Mouse (Mus musculus): Measurements from ENCODE around the gene Elf2. TPM values are rescaled to one million over a fixed set of nuclear protein-coding genes. Genes with fewer than 3 reads are reported as not detected.

The Elf2 gene
- polyA plus RNA-seq, 1 experiment from 2014 or later, result 37.9 TPM

DNA sequence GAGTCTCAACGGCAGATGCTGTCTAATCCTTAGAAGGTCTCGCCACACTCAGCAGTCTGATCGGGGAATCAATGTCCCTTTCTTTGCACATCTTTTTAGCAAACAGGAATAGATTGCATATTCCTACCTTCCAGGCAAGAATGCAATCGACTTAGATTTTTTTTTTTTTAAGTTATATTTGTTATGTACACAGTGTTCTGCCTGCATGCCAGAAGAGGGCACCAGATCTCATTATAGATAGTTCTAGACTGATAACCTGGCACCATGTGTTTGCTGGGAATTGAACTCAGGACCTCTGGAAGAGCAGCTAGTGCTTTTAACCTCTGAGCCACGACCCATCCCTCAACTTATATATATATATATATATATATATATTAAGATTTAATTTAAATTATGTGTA, 33.1 kb upstream of the Elf2 start:
- Histone ChIP-seq H3K27ac (replicated peaks) (no peak overlapping the region), H3K27me3 (ENCODE audit: low read depth, poor library complexity, severe bottlenecking) (no peaks in the 10 kb centered on the region), H3K4me3 (no peak overlapping the region), H3K9me3 (replicated peaks) (no peaks in the 10 kb centered on the region), H3K4me1 (peaks cover 3% of the 10 kb centered on the region), H3K36me3 (no peaks in the 10 kb centered on the region)
- WGBS, result 80% methylated on average over 5 of the region's 5 CpGs
- DNase-seq (ENCODE audit: low spot score), result no peak

GRCm38 (mm10) chr3:51372883-51373282, 32.4 kb upstream of the Elf2 start:
- H3K4me3 ChIP-seq, result no peak overlapping the region
- DNase-seq (ENCODE audit: low spot score), result no peak
- H3K27ac ChIP-seq (replicated peaks), result no peak overlapping the region
- no peaks in the 10 kb centered on the region for H3K9me3 ChIP-seq (replicated peaks)
- H3K27me3 ChIP-seq (ENCODE audit: low read depth, poor library complexity, severe bottlenecking), result no peaks in the 10 kb centered on the region
- WGBS, result 79% methylated on average over 5 of the region's 5 CpGs
- no peaks in the 10 kb centered on the region for H3K4me1 ChIP-seq
- no peaks in the 10 kb centered on the region for H3K36me3 ChIP-seq

- H3K4me3 ChIP-seq, result no peak overlapping the region
- 69% methylated on average over 2 of the region's 2 CpGs for WGBS
- H3K4me1 ChIP-seq, result no peaks in the 10 kb centered on the region
- DNase-seq (ENCODE audit: low spot score), result no peak
- H3K36me3 ChIP-seq, result no peaks in the 10 kb centered on the region
- no peak overlapping the region for H3K27ac ChIP-seq (replicated peaks)
- no peaks in the 10 kb centered on the region for H3K27me3 ChIP-seq (ENCODE audit: low read depth, poor library complexity, severe bottlenecking)
- no peaks in the 10 kb centered on the region for H3K9me3 ChIP-seq (replicated peaks)
Observed at GRCm38 (mm10) chr3:51371826-51372225, 31.4 kb upstream of the Elf2 start.

- Histone ChIP-seq H3K4me1 (peaks cover 13% of the 10 kb centered on the region), H3K27ac (replicated peaks) (no peak overlapping the region), H3K27me3 (ENCODE audit: low read depth, poor library complexity, severe bottlenecking) (peaks cover 26% of the 10 kb centered on the region), H3K36me3 (no peaks in the 10 kb centered on the region), H3K9me3 (replicated peaks) (no peaks in the 10 kb centered on the region), H3K4me3 (no peak overlapping the region)
- no peak for DNase-seq (ENCODE audit: low spot score)
- WGBS, result 84% methylated on average over 4 of the region's 4 CpGs
Observed at GRCm38 (mm10) chr3:51368011-51368410, 27.5 kb upstream of the Elf2 start.

- H3K36me3 ChIP-seq, result no peaks in the 10 kb centered on the region
- DNase-seq (ENCODE audit: low spot score), result no peak
- H3K9me3 ChIP-seq (replicated peaks), result no peaks in the 10 kb centered on the region
- peaks cover 13% of the 10 kb centered on the region for H3K4me1 ChIP-seq
- H3K4me3 ChIP-seq, result no peak overlapping the region
- H3K27me3 ChIP-seq (ENCODE audit: low read depth, poor library complexity, severe bottlenecking), result peaks cover 32% of the 10 kb centered on the region
- WGBS, result 83% methylated on average over 4 of the region's 4 CpGs
- no peak overlapping the region for H3K27ac ChIP-seq (replicated peaks)
Observed at GRCm38 (mm10) chr3:51366926-51367325, 26.5 kb upstream of the Elf2 start.

DNA sequence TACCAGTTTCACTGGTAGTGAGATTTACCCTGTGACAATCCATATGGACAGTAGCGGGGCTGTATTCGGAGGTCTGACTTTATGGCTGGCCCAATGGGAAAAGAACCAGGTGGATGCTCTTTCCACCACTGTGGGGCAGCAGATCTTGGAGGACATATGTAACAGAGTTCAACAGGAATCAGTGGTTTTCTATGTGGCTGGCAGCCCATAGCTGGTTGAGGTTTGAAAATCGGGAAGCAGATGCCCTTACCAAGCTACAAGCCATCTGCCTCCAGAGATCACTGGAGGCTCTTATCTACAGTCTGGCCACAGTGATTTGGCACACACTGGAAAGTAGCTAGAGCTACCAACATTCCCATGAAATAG, 25.0 kb upstream of the Elf2 start:
- Histone ChIP-seq H3K4me3 (peak overlapping the region; percentile 53), H3K27ac (replicated peaks) (no peak overlapping the region), H3K4me1 (peaks cover 16% of the 10 kb centered on the region), H3K36me3 (no peaks in the 10 kb centered on the region), H3K27me3 (ENCODE audit: low read depth, poor library complexity, severe bottlenecking) (peaks cover 46% of the 10 kb centered on the region), H3K9me3 (replicated peaks) (no peaks in the 10 kb centered on the region)
- WGBS, result 16% methylated on average over 3 of the region's 3 CpGs
- no peak for DNase-seq (ENCODE audit: low spot score)

DNA sequence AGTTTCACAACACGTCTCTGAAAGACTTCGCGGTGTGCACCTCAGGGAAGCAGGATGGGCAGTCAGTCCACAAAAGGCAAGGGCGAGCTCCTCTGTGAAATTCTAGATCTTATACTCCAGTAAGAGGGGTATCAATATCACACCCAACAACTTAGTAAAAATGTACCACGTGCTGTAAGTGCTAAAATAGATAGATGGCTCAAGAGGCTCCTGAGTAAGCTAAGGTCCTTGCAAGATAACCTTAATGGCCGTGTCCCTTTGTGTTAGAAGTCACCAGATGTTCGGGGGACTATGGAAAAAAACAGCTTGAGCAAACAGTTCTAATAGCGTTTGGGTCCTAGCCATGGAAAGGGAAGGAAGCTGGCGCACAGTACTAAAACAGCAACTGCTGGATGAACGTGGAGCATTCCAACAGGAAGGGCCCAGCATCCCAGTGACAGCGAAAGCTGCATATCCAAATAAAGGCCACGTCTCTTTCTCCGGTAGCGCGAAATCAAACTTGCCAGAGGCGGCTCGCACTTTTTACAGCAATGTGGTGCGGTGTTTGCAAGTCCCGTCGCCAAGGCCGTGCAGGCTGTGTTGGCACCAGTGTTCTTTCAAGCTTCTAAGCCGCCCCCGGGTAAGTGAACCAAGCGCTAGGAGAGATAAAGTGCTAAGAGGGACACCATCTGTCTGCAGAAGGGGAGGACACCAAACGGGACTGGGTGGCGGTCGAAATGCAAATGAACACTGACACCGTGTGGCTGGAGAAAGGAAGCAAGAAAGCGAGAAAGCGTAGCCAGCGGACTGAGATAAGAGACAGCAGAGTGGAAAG, 24.4 kb upstream of the Elf2 start:
- peak overlapping the region; percentile 71 for H3K27ac ChIP-seq (replicated peaks)

DNA sequence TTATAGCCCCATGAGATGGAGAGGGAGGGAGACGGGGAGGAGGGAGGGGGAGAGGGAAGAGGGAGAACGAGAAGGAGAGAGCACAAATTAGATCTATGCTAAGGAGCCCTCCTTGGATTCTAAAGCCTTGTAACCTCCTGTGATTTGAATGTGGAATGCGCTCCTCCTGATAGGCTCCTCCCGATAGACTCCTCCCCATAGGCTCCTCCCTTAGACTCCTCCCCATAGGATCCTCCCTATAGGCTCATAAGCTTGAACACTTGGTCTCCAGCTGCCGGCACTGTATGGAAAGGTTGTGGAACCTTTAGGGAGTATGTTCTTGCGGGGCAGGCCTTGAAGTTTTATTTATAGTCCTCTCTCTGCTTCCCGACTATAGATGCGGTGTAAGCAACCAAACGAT, 20.6 kb upstream of the Elf2 start:
- Histone ChIP-seq H3K27me3 (ENCODE audit: low read depth, poor library complexity, severe bottlenecking) (peaks cover 75% of the 10 kb centered on the region), H3K27ac (replicated peaks) (no peak overlapping the region), H3K9me3 (replicated peaks) (no peaks in the 10 kb centered on the region), H3K36me3 (no peaks in the 10 kb centered on the region), H3K4me3 (no peak overlapping the region), H3K4me1 (peaks cover 27% of the 10 kb centered on the region)
- no peak for DNase-seq (ENCODE audit: low spot score)
- WGBS, result 23% methylated on average over 9 of the region's 9 CpGs

More for the DNA sequence above, 24.4 kb upstream of the Elf2 start:
- Histone ChIP-seq H3K4me1 (peaks cover 16% of the 10 kb centered on the region), H3K27me3 (ENCODE audit: low read depth, poor library complexity, severe bottlenecking) (peaks cover 52% of the 10 kb centered on the region), H3K36me3 (no peaks in the 10 kb centered on the region), H3K4me3 (peak overlapping the region; percentile 53), H3K9me3 (replicated peaks) (no peaks in the 10 kb centered on the region)
- peak; percentile 80 for DNase-seq (ENCODE audit: low spot score)
- WGBS, result 8% methylated on average over 31 of the region's 31 CpGs

GRCm38 (mm10) chr3:51359558-51360307, 19.3 kb upstream of the Elf2 start:
- peaks cover 67% of the 10 kb centered on the region for H3K27me3 ChIP-seq (ENCODE audit: low read depth, poor library complexity, severe bottlenecking)

DNA sequence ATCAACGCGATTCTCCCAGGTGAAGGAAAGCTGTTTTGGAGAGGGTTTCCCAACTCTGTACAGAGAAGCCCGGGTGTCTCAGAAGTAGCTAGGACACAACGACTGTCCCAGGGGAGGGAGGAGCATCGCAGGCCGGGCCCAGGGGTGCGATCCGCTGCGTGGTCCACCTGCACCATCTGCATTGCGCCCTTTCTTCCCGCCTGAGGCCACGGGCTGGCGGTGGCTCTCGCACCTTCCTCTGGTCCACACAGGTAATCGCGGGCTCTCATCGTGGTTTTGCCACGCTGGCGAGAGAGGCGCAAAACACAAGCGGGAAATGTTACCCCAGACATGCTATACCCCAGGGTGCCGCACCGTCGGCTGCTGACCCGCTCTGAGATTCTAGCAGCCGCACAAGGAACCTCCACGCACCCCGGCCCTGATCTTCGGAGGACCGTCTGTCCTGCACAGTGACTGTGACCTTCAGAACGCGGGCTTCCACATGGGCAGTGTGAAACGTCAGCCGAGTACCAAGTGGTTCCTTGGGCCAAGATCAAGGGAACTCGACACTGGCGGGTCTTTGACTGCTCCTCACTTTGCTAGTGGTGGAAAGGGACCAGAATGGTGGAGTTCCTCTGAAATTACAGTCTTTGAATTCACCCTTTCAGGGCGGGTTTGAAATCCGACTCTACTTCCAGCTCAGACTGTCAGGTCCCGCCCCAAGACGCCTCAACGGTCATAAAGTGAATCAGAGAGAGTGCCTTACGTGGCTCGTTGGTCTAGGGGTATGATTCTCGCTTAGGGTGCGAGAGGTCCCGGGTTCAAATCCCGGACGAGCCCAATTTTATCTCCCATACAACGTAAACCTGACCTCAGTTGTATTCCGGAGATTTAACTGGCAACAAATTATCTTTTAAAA, 18.4 kb upstream of the Elf2 start:
- Histone ChIP-seq H3K4me1 (peaks cover 14% of the 10 kb centered on the region), H3K27ac (replicated peaks) (peak overlapping the region; percentile 67; the same call in 1 of the 2 replicates), H3K36me3 (no peaks in the 10 kb centered on the region), H3K27me3 (ENCODE audit: low read depth, poor library complexity, severe bottlenecking) (peaks cover 59% of the 10 kb centered on the region), H3K4me3 (peak overlapping the region; percentile 73), H3K9me3 (replicated peaks) (no peaks in the 10 kb centered on the region)
- DNase-seq (ENCODE audit: low spot score), result peak; percentile 85
- WGBS, result under 1% methylated on average over 50 of the region's 50 CpGs

More at GRCm38 (mm10) chr3:51359558-51360307, 19.3 kb upstream of the Elf2 start:
- Histone ChIP-seq H3K9me3 (replicated peaks) (no peaks in the 10 kb centered on the region), H3K27ac (replicated peaks) (no peak overlapping the region), H3K36me3 (no peaks in the 10 kb centered on the region), H3K4me1 (peaks cover 18% of the 10 kb centered on the region), H3K4me3 (peak overlapping the region; percentile 73)
- no peak for DNase-seq (ENCODE audit: low spot score)
- 17% methylated on average over 14 of the region's 14 CpGs for WGBS

- Histone ChIP-seq H3K9me3 (replicated peaks) (no peaks in the 10 kb centered on the region), H3K4me3 (peak overlapping the region; percentile 73), H3K27me3 (ENCODE audit: low read depth, poor library complexity, severe bottlenecking) (peaks cover 53% of the 10 kb centered on the region), H3K36me3 (no peaks in the 10 kb centered on the region), H3K4me1 (peaks cover 14% of the 10 kb centered on the region), H3K27ac (replicated peaks) (no peak overlapping the region)
- under 1% methylated on average over 15 of the region's 15 CpGs for WGBS
- DNase-seq (ENCODE audit: low spot score), result peak; percentile 76
Observed at GRCm38 (mm10) chr3:51358181-51358580, 17.7 kb upstream of the Elf2 start.

- H3K9me3 ChIP-seq (replicated peaks), result no peaks in the 10 kb centered on the region
- peaks cover 14% of the 10 kb centered on the region for H3K4me1 ChIP-seq
- H3K27me3 ChIP-seq (ENCODE audit: low read depth, poor library complexity, severe bottlenecking), result peaks cover 49% of the 10 kb centered on the region
- peak; percentile 47 for DNase-seq (ENCODE audit: low spot score)
- H3K27ac ChIP-seq (replicated peaks), result no peak overlapping the region
- 8% methylated on average over 14 of the region's 14 CpGs for WGBS
- no peaks in the 10 kb centered on the region for H3K36me3 ChIP-seq
- H3K4me3 ChIP-seq, result peak overlapping the region; percentile 73
Observed at GRCm38 (mm10) chr3:51357624-51358023, 17.2 kb upstream of the Elf2 start.

All from midbrain, embryonic 10.5 days (tissue).